Mouse (Mus musculus) layer of hippocampus, adult 18-20 months (tissue): ENCODE results near the gene Car7. TPM values are rescaled to one million over a fixed set of nuclear protein-coding genes. Genes with fewer than 3 reads are reported as not detected.
"Not testable (repeated sequence)": the region's sequence is repeated elsewhere in the genome, so short reads cannot be mapped to it uniquely, and the experiment has no call there.

Source experiments
- DNase-seq, 2 experiments: peaks; one replicate each; pipeline ENCODE4 v3.0.0; 2022; ENCODE audit warnings: low spot score in 2 of 2
- total RNA-seq, 2 experiments: library from RNA; stranded (reverse); gene quantifications; 2 replicates each; pipeline ENCODE4 v1.2.3; 2021

The Car7 gene
- total RNA-seq, 2 experiments from 2014 or later: 13.7 to 18.2 TPM

DNA sequence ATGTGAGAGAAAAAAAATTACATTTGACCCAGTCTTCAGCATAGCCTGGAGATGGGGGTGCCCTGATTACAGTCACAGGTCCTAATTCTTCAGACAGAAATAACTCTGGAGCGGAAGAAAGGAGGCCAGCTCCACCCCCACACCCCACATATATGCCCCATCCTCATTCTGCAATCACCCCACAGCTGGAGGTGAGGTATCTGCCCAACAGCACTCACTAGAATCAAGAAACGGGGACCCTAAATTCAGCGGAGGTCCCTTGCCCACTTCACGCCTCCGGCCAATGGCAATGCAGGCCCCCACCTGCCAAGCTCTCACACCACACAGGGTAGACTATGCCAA lies 30.9 kb downstream of the Car7 start:
- no peak for DNase-seq

DNA sequence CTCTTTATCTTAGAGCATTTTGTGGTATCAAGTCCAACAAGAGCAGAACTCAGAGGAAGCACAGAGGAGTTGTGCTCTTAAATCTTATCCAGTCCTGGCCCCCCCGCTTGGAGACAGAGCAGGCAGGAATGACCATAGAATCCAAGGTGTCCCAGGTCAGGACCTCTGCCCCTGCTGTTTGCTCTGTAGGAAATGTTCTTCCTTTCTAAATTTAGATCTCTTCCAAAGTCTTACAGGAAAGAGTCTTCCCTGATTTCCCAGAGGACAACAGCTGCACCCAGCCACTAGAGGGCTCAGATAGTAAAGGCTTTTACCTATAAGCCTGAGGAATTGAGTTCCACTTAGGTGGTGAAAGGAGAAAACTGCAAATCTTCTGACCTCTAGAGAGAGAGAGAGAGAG lies 35.1 kb downstream of the Car7 start:
- DNase-seq: peak in 1 of 2 experiments; percentile 22

DNA sequence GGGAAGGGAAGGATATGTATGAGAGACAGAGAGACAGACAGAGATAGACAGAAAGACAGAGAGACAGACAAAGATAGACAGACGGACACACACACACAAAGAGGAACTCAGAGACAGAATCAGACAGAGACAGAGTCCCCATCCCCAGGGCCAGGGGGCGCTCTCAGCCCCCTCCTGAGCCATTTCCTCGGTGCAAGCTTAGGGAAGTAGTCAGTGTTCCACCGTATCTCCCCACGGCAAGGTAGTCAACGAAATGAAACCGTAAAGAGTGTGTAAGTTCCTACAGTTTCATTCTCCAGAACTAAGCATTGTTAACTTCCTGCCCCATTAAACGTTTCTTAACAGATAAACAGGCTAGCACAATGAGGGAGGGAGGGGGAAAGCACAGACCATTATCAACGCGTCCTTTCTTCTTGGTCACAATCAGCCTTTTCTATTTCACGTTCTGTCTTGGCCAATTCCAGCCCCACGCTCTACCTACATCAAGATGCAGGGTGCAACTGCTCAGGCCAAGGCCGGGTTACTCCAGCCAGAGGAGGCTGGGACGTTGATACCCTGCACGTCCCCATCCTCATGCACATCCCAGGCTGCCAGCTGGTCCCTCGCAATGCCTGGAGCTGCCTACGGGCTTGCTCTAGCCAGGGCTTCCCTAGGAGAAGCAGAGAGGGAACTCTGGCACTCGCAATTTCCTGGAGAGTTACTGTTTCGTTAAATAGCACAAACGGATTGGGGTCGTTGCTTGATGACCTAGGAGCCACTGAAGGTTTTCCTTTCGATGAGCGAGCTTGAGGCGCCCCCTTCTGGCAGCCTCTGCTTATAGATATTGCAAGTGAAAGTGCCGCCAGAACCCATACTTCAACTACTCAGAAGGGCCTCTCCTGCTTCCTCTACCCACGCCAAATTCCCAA lies 36.2 kb downstream of the Car7 start:
- DNase-seq: peak; percentile 54 to 91

DNA sequence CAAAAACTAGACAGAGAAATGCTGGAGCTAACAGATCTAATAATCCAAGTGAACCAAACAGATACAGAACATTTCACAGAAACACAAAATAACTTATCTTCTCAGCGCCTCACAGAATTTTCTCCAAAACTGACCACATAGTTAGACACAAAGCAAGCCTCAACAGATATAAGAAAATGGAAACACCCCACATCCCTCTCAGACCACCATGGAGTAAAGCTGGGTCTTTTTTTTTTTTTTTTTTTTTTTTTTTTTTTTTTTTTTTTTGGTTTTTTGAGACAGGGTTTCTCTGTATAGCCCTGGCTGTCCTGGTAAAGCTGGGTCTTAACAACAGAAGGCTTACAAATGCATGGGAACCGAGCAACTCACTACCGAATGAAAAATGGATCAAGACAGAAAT lies 42.3 kb downstream of the Car7 start:
- no peak for DNase-seq

DNA sequence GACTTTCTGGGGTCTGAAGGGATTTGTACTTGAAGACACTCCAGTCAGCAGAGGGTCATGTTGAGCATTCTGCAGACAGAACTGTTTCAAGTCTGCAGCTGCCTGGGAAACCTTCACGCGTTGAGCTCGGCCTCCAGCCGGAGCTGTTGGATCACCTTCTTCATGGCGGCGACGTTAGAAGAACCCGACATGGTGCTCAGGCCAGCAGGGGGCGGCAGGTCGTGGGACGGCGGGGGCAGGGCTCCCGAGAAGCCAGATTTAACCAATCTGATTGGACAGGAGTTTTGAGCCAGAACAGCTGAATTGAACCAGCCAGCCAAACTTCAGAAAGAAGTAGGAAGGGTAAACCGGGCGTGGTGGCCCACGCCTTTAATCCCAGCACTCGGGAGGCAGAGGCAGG lies 43.1 kb downstream of the Car7 start:
- not testable (repeated sequence) for DNase-seq

DNA sequence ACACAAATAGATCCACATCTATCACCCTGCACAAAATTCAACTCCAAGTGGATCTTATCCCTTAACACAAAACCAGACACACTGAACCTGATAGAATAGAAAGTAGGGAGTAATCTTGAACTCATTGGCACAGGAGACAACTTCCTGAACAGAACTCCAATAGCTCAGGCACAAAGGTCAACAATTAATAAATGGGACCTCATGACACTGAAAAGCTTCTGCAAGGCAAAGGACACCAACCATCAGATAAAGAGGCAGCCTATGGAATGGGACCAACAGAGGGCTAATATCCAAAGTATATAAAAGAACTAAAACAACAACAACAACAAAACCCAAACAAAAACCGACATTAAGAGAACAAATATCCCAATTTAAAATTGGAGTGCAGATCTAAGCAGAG lies 50.0 kb downstream of the Car7 start:
- DNase-seq: no peak

DNA sequence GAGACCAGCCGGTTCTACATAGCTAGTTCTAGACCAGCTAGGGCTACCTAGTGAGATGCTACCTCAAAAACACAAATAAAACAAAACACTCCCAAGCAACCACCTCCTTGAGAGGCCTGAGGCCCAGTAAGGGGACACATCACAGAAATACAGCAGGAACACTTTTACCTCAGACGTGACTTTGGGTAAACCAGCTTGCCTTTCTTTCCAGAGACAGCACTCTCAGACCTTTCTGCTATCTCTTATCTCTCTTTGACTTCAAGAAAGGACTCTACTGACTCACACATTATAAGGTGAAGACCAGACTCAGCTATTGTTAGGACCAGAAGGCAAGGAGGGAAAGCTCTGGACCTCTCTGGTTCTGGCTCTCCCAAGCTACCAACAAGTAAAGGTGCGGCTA lies 55.8 kb downstream of the Car7 start:
- no peak for DNase-seq

DNA sequence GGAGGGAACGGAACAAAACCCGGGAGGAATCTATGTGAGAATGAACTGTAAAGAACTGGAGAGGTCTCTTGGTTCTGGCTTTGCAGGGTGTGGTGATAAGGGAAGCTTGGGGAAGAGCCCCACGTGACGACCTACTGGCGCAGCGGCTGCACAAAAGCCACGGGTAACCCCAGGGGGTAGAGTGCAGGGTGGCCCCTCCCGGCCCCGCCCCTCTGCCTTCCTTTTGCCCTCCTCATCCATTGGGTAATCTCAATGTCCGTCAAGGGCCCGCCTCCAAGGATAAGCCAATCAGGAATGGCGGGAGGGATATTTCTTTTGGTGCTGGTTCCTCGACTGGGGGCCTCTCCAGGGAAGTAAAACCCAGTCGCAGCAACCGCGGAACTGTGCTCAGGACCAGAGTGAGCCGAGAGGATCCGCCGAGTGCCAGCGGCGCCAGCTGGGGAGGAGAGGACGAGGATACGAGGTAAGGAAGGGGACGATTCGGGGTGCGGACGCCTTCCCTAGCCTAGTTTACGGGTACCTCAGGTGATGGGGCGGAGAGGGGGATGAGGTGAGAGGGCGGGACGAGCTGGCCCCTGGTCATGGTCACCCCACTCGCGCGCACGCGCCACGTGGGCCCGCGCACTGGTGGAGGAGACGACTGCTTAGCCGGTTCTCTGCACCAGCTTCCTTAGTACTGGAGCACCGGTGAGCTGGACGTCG lies 56.8 kb downstream of the Car7 start, which contains the start of gene Pdp2:
Gene Pdp2, plus strand, starts transcription at position 319 of the 702 bp plus-strand sequence.
- DNase-seq: peak; percentile 89 to 97

DNA sequence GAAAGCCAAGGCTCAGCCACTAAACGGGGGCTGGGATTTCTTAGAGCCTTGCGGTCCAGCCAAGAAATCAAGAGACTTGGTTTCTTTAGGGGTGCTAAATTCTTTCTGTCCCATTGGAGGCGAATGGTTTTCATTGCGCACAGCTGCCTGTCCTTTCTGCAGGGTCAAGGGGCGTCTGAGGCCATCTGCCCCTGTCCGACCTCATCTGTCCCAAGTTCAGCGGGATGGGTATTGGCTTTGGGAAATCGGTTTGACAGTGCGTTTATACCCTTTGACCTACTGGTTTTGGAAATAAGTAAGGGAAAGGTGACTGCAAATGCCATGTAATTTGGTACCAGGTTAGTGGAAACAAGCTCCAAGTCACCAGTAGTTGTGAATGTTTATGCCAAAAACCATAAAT lies 57.4 kb downstream of the Car7 start:
- no peak for DNase-seq

DNA sequence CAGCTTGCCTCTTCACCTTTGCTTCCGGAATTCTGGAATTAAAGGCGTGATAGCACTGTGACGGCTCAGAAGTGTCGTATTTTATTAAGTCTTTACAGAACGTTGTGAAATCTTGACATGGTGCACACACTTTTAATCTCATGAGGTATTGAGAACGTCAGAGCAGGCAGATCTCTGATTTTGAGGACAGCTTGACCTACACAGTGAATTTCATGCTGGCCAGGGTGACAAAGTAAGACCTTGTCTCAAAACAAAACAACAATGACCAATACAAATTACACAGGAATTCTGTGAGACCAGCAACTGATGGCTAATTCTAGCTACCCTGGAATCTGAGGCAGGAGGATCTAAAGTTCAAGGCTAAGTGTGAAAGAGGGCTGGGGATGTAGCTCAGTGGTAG lies 58.1 kb downstream of the Car7 start:
- DNase-seq: no peak

DNA sequence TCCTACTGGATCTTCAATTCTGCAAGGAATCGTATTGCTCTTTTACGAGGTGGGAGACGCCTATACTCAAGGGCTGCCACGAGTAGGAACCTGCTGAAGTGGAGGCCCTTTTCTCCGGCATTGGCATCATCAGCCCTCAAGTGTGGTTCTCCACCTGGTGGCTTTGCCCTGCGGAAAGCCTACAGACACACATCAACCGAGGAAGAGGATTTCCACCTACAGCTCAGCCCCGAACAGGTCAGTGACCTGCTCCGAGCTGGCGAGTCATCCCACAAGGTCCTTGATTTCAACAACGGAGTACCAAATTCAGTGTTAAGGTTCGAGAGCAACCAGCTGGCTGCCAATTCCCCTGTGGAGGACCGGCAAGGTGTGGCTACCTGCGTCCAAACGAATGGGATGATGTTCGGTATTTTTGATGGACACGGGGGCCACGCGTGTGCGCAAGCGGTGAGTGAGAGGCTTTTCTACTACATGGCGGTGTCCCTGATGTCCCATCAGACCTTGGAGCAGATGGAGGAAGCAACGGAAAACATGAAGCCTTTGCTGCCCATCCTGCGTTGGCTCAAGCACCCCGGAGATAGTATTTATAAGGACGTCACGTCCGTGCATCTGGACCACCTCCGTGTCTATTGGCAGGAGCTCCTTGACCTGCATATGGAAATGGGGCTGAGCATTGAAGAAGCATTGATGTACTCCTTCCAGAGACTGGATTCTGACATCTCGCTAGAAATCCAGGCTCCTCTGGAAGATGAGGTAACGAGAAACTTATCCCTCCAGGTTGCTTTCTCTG lies 59.2 kb downstream of the Car7 start:
- no peak for DNase-seq

DNA sequence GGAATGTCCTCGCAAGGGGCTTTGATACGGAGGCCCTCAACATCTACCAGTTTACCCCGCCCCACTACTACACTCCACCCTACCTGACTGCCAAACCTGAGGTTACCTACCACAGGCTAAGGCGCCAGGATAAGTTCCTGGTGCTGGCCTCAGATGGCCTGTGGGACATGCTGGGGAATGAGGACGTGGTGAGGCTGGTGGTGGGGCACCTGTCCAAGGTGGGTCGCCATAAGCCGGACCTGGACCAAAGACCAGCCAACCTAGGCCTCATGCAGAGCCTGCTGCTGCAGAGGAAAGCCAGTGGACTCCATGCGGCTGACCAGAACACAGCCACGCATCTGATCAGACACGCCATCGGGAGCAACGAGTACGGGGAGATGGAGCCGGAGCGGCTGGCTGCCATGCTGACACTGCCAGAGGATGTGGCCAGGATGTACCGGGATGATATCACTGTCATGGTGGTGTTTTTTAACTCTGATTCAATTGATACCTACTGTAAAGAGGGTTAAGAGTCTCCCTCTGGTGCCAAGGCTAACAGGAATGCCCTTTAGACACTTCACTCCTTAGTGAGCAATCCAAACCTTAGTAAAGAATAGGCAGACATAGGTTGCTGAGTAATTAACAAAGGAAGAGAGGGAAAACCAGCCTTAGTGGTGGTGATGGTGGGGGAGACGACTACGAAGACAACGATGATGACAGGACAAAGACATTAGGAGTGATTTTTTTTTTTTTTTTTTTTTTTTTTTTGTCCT lies 60.3 kb downstream of the Car7 start:
- no peak for DNase-seq

DNA sequence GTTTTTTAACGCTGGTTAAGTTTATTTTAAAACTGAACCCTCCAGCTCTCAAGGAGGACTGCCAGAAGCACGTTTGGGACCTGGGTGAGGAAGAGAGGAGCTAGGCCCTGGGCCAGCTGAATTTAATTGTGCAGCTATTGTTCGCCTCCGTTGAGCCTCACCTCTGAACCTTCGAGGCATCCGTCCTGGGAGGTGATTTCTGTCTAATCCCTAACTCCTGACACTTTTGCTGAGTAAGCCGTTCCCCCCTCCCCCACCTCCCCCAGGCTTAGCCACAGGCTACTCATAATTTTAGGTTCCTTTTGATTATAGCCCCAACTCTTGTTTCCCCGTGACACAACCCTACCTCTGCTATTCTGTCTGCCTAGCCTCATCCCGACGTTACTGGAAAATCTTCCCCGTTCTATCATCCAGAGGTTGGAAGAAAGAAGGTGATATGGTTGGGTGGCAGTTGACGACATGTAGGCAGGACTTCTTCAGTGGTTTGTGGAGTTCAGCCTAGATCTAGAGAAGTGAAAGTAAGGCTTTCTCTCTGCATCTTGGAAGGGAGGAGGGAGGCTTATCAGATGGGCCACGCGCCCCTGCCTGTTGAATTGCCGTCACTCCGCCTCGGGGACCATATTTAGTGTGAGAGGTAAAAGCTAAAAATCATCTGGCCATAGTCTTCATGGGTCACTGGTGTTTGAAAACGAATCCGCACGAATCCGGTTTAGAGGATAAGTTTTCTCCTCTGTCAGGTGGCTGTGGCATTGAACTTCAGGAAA lies 61.5 kb downstream of the Car7 start:
- no peak for DNase-seq

DNA sequence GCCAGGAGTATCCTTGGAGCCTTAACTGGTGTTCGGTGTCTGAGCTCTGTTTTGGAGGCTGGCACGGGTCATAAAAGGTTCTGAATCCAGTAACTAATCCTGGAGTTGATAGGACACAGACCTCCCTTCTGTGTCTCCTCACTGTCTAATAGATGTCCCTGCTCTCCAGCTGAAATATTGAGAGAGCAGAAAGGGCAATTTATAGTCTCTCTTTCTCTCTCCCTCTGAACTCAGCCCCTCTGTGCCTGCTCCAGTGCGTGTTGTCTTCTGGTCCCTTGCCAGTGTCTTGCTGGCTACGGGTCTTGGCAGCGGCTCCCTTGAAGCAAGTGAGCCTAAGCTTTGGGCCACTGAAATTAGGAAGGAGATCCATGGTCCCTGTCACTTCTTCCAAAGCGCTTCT lies 63.2 kb downstream of the Car7 start:
- no peak for DNase-seq

DNA sequence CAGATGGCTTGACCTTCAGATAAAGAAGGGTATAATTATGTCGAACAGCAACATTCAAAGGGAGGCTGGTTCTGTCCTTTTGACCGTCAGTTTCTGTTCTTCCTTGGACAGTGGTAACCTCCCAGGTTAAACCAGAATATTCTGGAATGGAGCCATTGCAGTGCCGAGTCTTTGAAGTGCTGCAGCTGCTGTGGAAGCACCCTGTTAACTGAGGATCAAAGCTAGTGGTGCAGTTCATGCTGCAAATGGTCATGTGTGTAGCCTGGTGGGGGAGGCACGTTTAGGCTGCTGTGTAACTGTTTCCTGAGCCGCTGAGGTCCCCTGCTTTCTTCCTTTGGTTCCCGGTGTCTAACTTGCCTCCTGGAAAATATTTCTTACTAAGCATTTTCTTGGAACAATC lies 64.0 kb downstream of the Car7 start:
- no peak for DNase-seq

Other genes with a start within 250 kb of the Car7 start
- gene Cmtm2a, start 241.5 kb upstream of the Car7 start, total RNA-seq: not detected
- gene Gm45711, start 224.6 kb upstream of the Car7 start, total RNA-seq: not detected
- not detected for gene Cmtm1, start 224.5 kb upstream of the Car7 start, total RNA-seq
- not detected for gene Gm11020, start 213.1 kb upstream of the Car7 start, total RNA-seq
- not detected for gene Cmtm2b, start 212.5 kb upstream of the Car7 start, total RNA-seq
- 10 to 100 TPM; 12.0 to 14.2 TPM for gene Cmtm3, start 195.3 kb upstream of the Car7 start, total RNA-seq
- 10 to 100 TPM; 63.3 to 73.1 TPM for gene Cmtm4, start 138.9 kb upstream of the Car7 start, total RNA-seq
- 100 to 1,000 TPM; 258 to 289 TPM for gene Dync1li2, start 91.6 kb upstream of the Car7 start, total RNA-seq
- gene Terb1, start 24.8 kb upstream of the Car7 start, total RNA-seq: under 1 TPM; 0.66 to 0.74 TPM
- 10 to 100 TPM; 43.6 to 45.7 TPM for gene Nae1, start 52 bp upstream of the Car7 start, total RNA-seq
- gene Pdp2, start 56.8 kb downstream of the Car7 start, total RNA-seq: 1 to 10 TPM; 7.1 to 8.4 TPM
- not detected for gene Cdh16, start 89.7 kb downstream of the Car7 start, total RNA-seq
- gene Rrad, start 96.6 kb downstream of the Car7 start, total RNA-seq: 1 to 10 TPM in 1 of 2 experiments, under 1 TPM in 1; 0.89 to 2.0 TPM
- 10 to 100 TPM; 24.6 to 31.6 TPM for gene Ciao2b, start 107.3 kb downstream of the Car7 start, total RNA-seq
- not detected for gene Ces2a, start 199.3 kb downstream of the Car7 start, total RNA-seq